Mouse (Mus musculus) adrenal gland, adult (tissue): ENCODE results near the gene Aloxe3.

ENCODE experiments used
- DNase-seq, 2 experiments: peaks; one replicate each; pipeline ENCODE4 v3.0.0; 2022 to 2023; ENCODE audit warnings: low spot score in 1 of 2; ENCODE audit not compliant: inconsistent age in 2 of 2

Aloxe3 gene

GRCm38 (mm10) chr11:69123056-69123692 is 2.5 kb upstream of the Aloxe3 start:
- DNase-seq, result peak; percentile 90 to 97

- peak; percentile 93 to 99 for DNase-seq
Measured at GRCm38 (mm10) chr11:69123693-69124497, 1.8 kb upstream of the Aloxe3 start.

GRCm38 (mm10) chr11:69124498-69124847 is 1.2 kb upstream of the Aloxe3 start:
- peak; percentile 59 to 92 for DNase-seq

- DNase-seq, result peak; percentile 88 to 97
Measured at GRCm38 (mm10) chr11:69125041-69125851, 450 bp upstream of the Aloxe3 start.

GRCm38 (mm10) chr11:69125919-69126705 is 416 bp downstream of the Aloxe3 start:
- DNase-seq, result peak in 1 of 2 experiments; percentile 51

GRCm38 (mm10) chr11:69126706-69127095 is 1.0 kb downstream of the Aloxe3 start:
- peak; percentile 12 to 47 for DNase-seq

GRCm38 (mm10) chr11:69128426-69129122 is 2.9 kb downstream of the Aloxe3 start:
- DNase-seq, result no peak

GRCm38 (mm10) chr11:69133566-69133922 is 7.8 kb downstream of the Aloxe3 start:
- DNase-seq, result no peak

GRCm38 (mm10) chr11:69133923-69134621 is 8.4 kb downstream of the Aloxe3 start:
- DNase-seq, result peak; percentile 72 to 93

GRCm38 (mm10) chr11:69134622-69134968 is 8.9 kb downstream of the Aloxe3 start:
- no peak for DNase-seq

- no peak for DNase-seq
Measured at GRCm38 (mm10) chr11:69135361-69135760, 9.7 kb downstream of the Aloxe3 start.

- peak in 1 of 2 experiments; percentile 81 for DNase-seq
Measured at GRCm38 (mm10) chr11:69147546-69147945, 21.9 kb downstream of the Aloxe3 start.

GRCm38 (mm10) chr11:69148451-69148960 is 22.8 kb downstream of the Aloxe3 start:
- peak; percentile 36 to 59 for DNase-seq

- no peak for DNase-seq
Measured at GRCm38 (mm10) chr11:69149728-69150127, 24.0 kb downstream of the Aloxe3 start.

GRCm38 (mm10) chr11:69150444-69150843 is 24.7 kb downstream of the Aloxe3 start:
- DNase-seq, result peak; percentile 65 to 85

GRCm38 (mm10) chr11:69151004-69151403 is 25.3 kb downstream of the Aloxe3 start:
- no peak for DNase-seq

GRCm38 (mm10) chr11:69153831-69154230 is 28.1 kb downstream of the Aloxe3 start:
- no peak for DNase-seq

- no peak for DNase-seq
Measured at GRCm38 (mm10) chr11:69155351-69155750, 29.7 kb downstream of the Aloxe3 start.

GRCm38 (mm10) chr11:69156800-69157199 is 31.1 kb downstream of the Aloxe3 start, which contains the start of gene Alox12b:
Gene Alox12b, plus strand, starts transcription at chr11:69156989.
- DNase-seq, result no peak
